Mouse (Mus musculus) C2C12 (cell line): ENCODE measurements at regions not wholly inside any gene's neighbourhood (a gene's known extent, or its start where the extent isn't known, plus 50 kb on each side); places are given as distances from the start of the nearest gene placed in this dataset.

Experiments used
- CEBPB ChIP-seq: IDR thresholded peaks from one replicate; pipeline ENCODE4 v1.6.1; 2011; ENCODE audit warnings: low read depth, mild to moderate bottlenecking, control low read depth, moderate library complexity
- CTCF ChIP-seq: IDR thresholded peaks from one replicate; pipeline ENCODE4 v1.5.1; 2011; ENCODE audit not compliant: control insufficient read depth, insufficient read depth, insufficient read length
- FOSL1 ChIP-seq: IDR thresholded peaks from one replicate; pipeline ENCODE4 v1.8.0; 2011; ENCODE audit warnings: mild to moderate bottlenecking, low read length; ENCODE audit not compliant: poor library complexity, insufficient read depth, severe bottlenecking
- MAX ChIP-seq: IDR thresholded peaks from one replicate; pipeline ENCODE4 v1.6.1; 2011; ENCODE audit warnings: mild to moderate bottlenecking, control low read depth
- MYOD1 ChIP-seq: IDR thresholded peaks from one replicate; pipeline ENCODE4 v1.6.1; 2011; ENCODE audit warnings: low read depth; ENCODE audit not compliant: control insufficient read depth, insufficient read length
- MYOG ChIP-seq: IDR thresholded peaks from one replicate; pipeline ENCODE4 v1.6.1; 2011; ENCODE audit not compliant: control insufficient read depth, insufficient read length; ENCODE audit errors: extremely low read depth
- USF1 ChIP-seq: IDR thresholded peaks from one replicate; pipeline ENCODE4 v1.6.1; 2011; ENCODE audit warnings: low read depth, mild to moderate bottlenecking, control low read depth, moderate library complexity

DNA sequence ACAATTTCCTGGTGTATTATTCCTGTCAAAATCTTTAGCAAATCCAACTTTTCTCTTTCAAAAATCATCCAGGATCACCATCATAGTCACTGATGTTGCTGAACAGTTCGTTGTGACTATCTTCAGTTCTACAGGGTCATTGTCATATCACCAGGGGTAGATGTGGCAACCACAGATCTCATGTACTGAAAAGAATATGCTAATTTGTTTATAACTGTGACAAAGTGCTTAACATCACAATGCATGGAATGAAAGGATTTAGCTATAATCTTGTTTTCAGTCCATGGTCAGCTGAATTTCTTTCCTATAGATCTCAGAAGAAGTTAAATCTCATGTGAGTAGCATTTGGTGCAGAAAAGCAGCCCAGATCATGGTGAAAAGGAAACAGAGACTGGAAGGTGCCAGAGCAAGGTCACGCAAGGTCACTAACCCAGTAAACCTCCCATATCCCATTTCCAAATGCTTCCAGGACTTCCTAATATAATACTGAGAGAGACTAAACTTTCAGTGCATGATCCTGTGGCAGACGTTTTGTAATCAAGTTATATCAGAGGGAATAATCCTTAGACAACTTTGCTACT, 1279.6 kb downstream of the Diaph3 start:
- TF ChIP-seq CTCF: no peak
- TF ChIP-seq MYOD1: no peak
- no peak for TF ChIP-seq USF1
- TF ChIP-seq FOSL1: no peak
- TF ChIP-seq MAX: no peak
- no peak for TF ChIP-seq CEBPB
- no peak for TF ChIP-seq MYOG
